Mouse (Mus musculus) R1 (cell line): ENCODE data around the gene Rgs3.
A peak's percentile ranks its signal among the peaks of the same experiment; 100 is the strongest.
"Not testable (repeated sequence)": the region's sequence is repeated elsewhere in the genome, so short reads cannot be mapped to it uniquely, and the experiment has no call there.

Experiments used
- DNase-seq: peaks from one replicate; pipeline ENCODE4 v3.0.0-alpha.2; 2018; ENCODE audit warnings: low read depth, low spot score

Rgs3 gene

DNA sequence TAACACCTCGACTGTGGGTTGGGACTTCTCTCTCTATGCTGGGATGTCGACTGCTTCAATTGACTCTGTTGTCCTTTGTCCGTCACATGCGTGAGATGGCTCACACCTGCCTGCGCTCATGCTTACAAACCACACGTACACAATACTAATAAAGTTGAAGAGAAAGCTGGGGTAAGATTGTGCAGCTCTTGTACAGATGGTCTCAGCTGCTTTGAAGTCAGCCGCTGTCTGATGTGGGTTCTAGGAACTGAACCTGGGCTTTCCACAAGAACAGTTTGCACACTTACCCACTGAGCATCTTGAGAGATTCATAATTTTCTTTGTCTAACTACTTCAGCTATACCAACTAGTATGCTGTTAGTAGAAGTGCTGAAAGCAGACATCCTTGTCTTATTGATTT, 7.7 kb upstream of the Rgs3 start:
- DNase-seq: no peak

- DNase-seq: no peak
Measured at GRCm38 (mm10) chr4:62557436-62557835, 2.2 kb upstream of the Rgs3 start.

- peak; percentile 72 for DNase-seq
Measured at GRCm38 (mm10) chr4:62560963-62561629, 1.4 kb downstream of the Rgs3 start.

GRCm38 (mm10) chr4:62561630-62562001, 2.0 kb downstream of the Rgs3 start:
- DNase-seq: no peak

DNA sequence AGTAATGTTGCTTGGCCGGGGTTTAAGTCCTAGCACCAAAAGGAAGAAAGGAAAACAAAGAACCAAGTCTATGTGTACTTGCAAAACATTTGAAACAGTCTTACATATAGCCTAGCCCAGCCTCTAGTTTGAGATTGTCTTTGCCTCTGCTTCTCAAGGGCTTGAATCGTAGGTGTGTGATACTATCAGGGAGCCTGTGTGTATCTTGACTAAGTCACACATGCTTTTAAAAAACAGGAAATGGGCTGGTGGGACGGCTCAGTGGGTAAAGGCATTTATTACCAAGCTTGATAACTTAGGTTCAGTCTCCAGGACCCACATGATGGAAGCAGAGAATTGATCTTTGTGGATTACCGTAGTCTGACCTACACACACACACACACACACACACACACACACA, 2.4 kb downstream of the Rgs3 start:
- no peak for DNase-seq

DNA sequence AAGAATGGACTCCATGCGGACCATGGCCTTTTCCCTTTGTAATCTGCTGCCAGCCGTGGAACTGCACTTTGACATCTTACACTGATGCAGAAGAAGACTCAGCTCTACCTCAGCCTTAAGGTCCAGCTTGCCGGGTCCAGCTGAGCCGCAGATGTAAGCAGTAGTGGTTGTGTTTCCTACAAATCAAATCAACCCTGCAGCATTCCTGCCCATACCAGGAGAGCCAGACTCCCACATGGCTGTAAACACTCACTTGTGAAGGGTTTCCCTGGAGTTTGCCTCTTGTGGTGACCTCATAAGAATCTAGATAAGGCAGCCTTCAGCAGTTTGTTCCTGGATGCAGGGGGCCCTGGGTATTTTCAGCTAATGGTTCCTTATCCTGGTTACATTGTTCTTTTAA, 6.9 kb downstream of the Rgs3 start:
- no peak for DNase-seq

- no peak for DNase-seq
Measured at GRCm38 (mm10) chr4:62567696-62568095, 8.0 kb downstream of the Rgs3 start.

GRCm38 (mm10) chr4:62568359-62568758, 8.7 kb downstream of the Rgs3 start:
- no peak for DNase-seq

DNA sequence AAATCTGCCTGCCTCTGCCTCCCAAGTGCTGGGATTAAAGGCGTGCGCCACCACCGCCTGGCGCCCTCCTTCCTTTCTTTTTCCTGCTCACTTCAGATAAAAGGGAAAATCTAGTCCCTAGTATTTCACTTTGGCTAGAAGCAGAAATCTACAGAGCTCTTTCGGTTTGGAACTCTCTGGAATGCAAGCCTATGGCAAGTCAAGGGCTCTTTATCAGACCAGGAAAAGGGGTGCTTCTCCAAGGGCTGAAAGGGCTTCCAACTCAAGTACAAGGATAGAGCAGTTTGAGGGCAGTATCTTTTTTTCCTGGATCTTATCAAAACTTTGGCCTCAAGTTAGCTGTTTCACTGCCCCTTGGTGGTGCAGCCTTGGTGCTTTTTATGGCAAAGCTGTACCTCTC, 10.0 kb downstream of the Rgs3 start:
- DNase-seq: no peak

DNA sequence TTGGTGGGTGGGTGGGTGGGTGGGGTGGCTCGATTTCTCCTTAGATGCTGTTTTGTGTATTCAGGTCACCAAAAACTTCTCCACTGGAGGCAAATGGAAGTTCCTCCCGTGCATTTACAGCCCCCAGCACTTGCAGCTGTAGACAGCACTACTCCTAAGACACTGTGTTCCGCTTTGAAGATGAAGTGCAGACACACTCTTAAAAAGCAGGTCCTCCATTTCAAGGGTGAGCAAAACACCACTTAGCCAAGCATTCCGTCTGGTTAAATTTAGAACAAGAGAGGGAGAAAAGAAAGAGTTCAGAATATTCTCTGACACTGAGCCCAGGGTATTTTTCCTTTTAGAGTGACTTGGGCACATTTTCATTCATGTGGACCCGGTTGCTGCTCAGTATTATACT, 10.4 kb downstream of the Rgs3 start:
- DNase-seq: no peak

DNA sequence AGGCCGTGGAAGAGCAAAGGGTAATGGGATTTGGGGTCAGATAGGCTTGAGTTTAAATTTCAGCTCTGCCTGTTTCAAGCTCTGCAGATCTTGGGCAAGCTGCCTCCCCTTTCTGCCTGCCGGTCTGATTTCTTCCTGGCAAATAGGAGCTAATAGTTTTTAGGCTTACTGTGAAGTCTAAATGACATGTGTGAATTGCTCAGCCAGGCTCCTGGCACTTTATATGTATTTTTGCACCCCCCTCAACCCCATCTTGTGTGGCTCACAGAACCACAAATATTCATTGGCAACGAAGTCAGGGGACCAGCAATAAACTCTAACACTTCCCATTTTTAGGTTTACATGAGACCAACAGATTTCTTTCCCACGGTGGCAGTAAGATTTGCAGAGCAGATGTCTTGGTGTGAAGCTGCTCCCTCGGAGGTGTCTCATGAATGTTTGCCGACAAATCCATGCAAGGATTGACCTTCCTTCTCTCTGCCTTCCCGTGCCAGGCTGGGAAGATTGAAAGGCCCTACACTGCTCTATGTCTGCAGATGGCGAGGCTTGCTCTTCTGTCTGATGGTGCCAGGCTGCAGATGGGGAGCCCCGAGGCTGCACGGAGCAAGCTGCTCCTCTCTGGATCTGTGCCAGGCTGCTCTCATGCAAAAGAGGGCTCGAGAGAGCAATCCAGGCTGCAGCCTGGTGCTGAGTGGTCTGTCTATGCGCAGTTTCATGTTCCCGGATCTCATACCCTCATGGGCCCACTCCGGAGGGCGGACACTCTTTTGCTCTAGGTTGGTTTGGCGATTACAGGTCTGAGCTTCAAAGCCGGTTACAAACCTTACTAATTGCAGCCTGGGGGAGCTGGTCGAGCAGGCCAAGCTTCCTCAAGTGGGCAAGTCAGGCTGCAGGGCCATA, 23.0 kb downstream of the Rgs3 start:
- no peak for DNase-seq

- peak; percentile 84 for DNase-seq
Measured at GRCm38 (mm10) chr4:62583265-62584092, 23.8 kb downstream of the Rgs3 start.

GRCm38 (mm10) chr4:62587067-62587466, 27.4 kb downstream of the Rgs3 start:
- no peak for DNase-seq

- no peak for DNase-seq
Measured at GRCm38 (mm10) chr4:62590878-62591277, 31.2 kb downstream of the Rgs3 start.

- DNase-seq: peak; percentile 45
Measured at GRCm38 (mm10) chr4:62591326-62591725, 31.7 kb downstream of the Rgs3 start.

DNA sequence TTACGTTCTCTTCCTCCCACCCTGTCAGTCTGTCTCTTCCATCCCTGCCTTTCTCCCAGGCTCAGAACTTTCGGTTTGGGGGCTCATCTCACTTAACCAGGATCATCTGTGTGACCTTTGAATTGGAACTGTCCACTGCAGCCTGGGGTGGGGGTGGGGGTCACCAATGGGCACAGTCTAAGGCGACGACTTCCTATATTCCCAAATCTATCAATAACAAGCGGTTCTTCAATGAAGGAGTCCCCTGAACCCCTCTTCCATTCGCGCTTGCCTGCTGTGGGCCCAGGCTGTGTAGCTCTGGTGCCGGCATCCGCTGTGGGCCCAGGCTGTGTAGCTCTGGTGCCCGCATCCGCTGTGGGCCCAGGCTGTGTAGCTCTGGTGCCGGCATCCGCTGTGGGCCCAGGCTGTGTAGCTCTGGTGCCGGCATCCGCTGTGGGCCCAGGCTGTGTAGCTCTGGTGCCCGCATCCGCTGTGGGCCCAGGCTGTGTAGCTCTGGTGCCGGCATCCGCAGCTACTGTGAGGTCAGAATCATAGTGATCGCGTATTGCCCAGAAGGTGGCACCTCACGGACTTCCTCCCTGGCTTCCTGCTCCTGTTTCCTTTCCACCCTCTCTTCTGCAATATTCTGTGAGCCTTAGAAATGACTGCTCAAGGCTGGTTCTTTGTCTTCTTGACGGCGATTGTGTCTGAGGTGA, 34.0 kb downstream of the Rgs3 start:
- not testable (repeated sequence) for DNase-seq

DNA sequence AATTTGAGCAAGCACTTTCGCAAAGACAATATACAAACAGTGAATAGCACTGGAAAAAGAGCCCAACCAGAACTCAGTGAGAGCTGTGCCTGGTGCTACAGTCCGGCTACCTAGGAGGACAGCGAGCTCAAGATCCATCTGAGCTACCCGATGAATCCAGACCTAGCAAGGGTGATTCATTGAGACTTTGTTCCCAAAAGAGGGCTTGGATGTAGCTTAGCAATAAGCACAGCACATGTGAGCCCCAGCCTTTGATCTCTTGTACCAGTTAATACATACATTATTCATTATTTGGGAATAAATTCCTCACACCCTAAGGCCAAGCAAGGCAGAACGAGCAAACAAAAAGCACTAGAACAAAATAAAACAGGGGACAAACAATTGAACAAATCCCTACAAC, 34.8 kb downstream of the Rgs3 start:
- DNase-seq: no peak

DNA sequence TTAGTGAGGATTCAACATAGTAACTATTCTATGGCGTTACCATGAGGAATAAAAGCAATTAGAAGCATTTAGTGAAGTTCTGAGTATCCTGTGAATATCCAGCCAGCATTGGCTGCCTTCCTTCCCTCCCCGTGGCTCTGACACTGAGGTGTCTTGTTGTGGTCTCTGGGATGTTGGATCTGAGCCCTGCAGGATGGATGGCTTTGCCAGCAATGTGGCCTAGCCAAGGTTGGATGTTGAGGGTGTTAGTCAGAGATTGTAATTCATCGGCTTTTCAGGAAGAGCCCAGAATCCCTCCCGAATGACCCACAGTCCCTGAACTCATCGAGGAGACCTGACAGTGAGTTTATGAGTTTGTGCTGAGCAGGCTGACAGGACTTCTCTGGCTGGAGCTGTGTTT, 36.4 kb downstream of the Rgs3 start:
- no peak for DNase-seq

DNA sequence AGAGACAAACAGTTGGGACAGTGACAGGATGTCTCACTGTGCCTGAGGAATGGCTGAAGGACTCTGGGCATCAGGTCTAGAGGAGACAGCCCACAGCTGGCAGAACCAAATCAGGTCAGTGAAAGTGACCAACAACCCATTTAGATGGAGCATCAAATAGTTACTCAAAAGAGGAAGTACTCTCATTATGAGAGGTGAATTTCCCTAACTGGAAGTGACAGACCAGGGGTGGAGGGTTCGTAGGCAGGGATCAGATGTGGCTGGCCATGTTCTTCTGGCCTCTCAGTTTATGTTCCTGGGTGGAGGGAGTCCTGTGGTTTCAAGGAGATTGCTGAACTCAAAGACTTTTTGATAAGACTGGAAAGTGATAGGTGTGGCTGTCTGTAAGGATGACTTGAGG, 40.9 kb downstream of the Rgs3 start:
- DNase-seq: no peak

DNA sequence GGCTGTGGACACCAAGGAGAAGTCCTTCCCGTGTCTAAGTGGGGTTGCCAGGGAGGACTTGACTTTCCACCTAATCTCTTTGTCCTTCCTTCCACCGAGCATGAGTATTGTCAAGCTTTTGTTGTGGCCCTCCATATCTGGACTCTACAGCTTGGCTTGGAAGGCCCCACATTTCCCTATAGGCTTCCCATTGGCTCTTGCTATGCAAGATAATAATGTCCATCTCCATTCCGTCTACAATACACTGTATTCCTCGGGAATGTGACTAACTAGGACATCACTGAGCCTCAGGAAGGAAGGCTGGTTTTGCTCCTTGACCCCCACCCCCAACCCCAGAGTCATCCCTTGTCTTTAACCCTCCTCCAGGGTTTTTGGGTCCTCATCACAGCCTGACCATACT, 44.0 kb downstream of the Rgs3 start:
- no peak for DNase-seq

- DNase-seq: no peak
Measured at GRCm38 (mm10) chr4:62604094-62604493, 44.4 kb downstream of the Rgs3 start.
